Mouse (Mus musculus): ENCODE results near the gene Ly6c2. TPM values are rescaled to one million over a fixed set of nuclear protein-coding genes. Genes with fewer than 3 reads are reported as not detected.

Gene Ly6c2
- total RNA-seq, 2 experiments from 2014 or later = 10.7 to 13.3 TPM

Other genes with a start within 250 kb of the Ly6c2 start
- gene 2010109I03Rik, start 214.9 kb downstream of the Ly6c2 start, total RNA-seq (2021) = under 1 TPM in 1 of 2 experiments, not detected in 1; 0.14 TPM
- gene Ly6i, start 128.5 kb downstream of the Ly6c2 start, total RNA-seq (2021) = under 1 TPM; 0.50 to 0.56 TPM
- 10 to 100 TPM; 77.9 to 78.5 TPM for gene Ly6a, start 113.9 kb downstream of the Ly6c2 start, total RNA-seq (2021)
- gene Ly6c1, start 63.1 kb downstream of the Ly6c2 start, total RNA-seq (2021) = 100 to 1,000 TPM; 306 to 320 TPM
- gene Ly6g, start 43.3 kb upstream of the Ly6c2 start, total RNA-seq (2021) = not detected
- not detected for gene BC025446, start 104.4 kb upstream of the Ly6c2 start, total RNA-seq (2021)
- not detected for gene Ly6f, start 156.5 kb upstream of the Ly6c2 start, total RNA-seq (2021)